Mouse (Mus musculus): ENCODE results near the gene Dars.

Gene Dars

DNA sequence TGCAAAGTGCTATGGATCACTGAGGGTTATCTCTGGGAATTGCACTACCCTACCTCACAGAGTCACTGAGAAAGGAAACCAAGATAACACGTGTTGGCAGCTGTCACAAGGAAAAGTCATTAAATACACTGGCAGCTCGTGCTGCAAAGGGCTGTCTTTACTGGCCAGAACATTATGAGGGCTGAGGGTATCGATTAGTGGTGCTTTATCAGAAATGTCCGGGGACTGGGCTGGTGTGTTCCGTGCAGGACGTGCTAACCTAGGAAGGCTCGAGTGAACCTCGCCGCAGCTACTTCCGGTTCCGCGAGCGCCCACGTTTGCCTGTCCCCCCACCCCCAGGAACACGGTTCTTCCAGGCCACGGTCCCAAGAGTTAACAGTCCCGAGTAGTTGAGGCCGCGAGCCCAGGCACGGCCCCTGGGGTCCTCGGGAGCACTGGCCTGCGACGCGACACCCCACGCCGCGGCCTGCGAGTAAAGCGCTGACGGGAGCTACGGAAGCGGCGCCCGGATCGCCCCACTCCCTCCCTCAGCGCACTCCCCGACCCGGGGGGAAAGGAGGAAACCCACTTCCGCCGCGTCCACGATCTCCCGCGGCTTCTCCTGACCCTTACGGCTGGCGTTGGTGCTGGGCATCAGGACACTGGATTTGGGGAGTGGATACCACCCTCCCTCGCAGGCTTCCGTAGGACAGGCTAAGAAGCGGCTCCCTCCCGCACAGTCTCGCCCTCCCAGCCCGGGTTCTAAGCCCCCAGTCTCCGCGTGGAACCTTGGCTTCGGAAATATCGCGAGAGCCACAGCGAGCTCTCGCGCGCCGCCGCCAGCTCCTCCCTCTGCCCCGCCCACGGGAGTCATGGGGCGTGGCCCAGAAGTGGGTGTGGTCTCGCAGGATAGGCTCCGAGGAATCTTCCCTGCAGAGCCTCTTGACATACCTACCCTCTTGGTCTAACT lies at the start of gene Dars:
Dars (minus strand) TSS at position 785 of the 949 bp plus-strand sequence.
- peak; percentile 95 for DNase-seq

DNA sequence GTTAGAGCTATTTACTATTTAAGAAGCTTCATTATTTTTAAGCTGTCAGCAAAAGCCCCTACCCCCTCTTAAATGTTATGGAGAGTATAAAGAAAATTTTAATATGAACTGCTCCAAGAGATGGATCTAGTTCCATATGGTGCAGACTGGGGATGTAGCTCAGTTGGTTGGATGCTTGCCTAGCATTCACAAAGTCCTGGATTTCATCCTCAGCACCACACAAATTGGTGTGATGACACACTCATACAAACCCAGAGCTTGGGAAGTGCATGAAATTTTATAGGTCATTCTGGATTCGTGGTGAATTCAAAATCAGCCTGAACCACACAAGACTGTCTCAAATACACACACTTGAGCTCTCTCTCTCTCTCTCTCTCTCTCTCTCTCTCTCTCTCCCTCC lies 49.7 kb upstream of the Dars start:
- DNase-seq: no peak

- DNase-seq: no peak
Measured at GRCm38 (mm10) chr1:128463478-128463877, 46.3 kb upstream of the Dars start.

GRCm38 (mm10) chr1:128462389-128462788 lies 45.2 kb upstream of the Dars start:
- no peak for DNase-seq

DNA sequence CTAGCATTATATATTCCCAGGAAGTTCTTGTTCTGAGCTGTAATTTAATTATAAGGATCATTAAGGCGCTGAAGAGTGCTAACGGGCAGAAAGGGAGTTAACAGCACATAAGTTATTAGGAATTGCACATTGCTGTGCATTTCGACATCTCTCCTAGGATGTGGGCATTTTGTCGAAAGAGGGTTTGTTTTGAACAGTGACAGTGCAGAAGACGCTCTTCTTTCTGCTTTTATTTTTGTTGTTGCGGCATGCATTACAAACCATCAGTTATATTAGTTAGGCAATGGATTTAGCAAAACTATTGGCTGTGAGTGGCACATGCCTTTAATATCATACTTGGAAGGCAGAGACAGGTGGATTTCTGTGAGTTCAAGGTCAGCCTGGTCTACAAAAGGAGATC lies 43.6 kb upstream of the Dars start:
- DNase-seq: no peak

- peak; percentile 63 for DNase-seq
Measured at GRCm38 (mm10) chr1:128459439-128459838, 42.3 kb upstream of the Dars start.

DNA sequence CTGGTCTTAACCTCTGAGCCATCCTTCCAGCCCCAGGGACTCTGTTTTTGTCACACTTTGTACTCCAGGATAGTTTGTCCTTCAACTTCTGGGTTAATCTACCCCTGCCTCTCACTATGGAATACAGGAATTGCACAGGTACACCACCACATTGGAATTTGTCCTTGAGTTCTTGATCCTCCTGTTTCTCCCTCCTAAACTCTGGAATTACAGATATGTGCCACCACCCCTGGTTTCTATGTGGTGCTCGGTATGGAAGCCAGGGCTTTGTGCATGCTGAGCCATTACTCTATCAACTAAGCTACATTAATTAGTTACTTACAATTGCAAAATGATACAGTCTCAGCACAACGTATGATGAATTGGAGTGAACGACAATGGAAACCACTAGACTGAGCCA lies 41.8 kb upstream of the Dars start:
- DNase-seq: no peak

GRCm38 (mm10) chr1:128456844-128457445 lies 39.8 kb upstream of the Dars start:
- DNase-seq: peak; percentile 30

DNA sequence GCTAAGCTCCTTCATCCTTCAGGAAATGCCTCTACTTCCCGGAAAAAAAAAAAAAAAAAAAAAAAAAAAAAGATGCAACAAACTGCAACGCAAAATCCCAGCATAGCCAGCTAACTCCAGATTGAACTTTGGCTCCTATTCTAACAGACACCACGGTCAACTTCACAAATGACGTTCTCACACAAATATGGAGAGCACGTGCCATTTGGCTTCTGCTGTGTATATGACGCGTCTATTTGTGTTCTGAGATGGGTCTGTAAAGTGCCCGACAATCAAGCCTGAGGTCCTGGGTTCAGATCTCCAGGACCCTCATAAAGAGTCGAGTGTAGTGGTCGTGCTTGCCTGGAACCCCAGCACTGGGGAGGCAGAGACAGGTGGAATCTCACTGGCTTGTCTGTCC lies 39.1 kb upstream of the Dars start:
- no peak for DNase-seq

- no peak for DNase-seq
Measured at GRCm38 (mm10) chr1:128452210-128452609, 35.0 kb upstream of the Dars start.

GRCm38 (mm10) chr1:128451183-128451582 lies 34.0 kb upstream of the Dars start:
- DNase-seq: no peak

- no peak for DNase-seq
Measured at GRCm38 (mm10) chr1:128447206-128447902, 30.2 kb upstream of the Dars start.

- peak; percentile 42 for DNase-seq
Measured at GRCm38 (mm10) chr1:128443890-128444839, 27.0 kb upstream of the Dars start.

DNA sequence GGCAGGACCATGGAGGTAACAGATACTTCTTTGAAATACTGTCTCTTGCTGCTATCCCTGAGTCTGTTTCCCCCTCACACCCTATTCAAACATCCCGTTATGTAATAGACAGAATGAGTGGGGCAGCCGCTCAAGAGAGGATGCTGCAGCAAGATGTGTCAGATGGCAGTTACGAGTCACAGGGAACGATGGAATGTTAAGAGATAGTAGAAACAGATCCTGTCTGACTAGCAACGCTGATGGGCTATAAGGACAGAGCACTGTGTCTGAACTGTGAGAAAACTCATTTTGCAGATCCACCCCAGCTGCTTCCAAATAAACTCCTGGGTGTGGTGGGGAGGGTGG lies 23.9 kb upstream of the Dars start:
- no peak for DNase-seq

- no peak for DNase-seq
Measured at GRCm38 (mm10) chr1:128440386-128441128, 23.4 kb upstream of the Dars start.

DNA sequence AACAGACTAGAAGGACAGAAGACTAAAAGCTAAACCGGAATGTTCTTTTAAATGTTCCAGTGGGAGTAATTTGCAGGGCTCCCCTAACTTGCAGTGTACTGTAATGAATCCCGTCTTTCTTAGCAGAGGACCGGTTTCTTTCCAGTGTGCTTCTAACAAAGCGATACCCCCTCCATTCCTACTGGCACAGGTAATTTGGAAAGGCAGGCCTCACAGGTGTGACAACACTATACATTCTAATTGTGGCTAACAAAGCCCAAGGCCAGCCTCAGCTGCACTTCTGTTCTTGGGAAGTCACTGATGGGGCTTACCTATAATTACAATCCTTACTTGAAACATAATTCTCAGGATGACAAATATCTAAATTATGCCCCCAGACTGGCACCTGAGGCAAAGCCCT lies 22.4 kb upstream of the Dars start:
- DNase-seq: no peak

DNA sequence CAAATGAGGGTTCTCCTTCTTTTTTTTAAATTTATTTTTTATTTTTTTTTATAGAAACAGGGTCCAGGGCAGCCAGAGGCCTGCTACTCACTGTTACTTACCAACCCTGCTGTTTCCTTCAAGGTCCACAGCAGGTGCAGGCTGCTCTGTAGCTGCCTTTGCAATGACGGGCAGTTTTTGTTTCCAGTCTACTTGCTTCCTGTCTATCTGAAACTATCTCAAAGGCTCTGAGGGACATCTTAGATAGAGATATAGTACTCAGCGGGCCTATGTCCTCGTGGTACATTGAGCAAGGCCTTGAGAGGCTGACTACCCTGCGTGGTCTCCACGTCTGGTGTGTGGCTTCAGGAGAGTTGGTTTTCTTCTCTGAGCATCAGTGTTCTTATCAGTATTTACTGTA lies 21.4 kb upstream of the Dars start:
- DNase-seq: no peak

DNA sequence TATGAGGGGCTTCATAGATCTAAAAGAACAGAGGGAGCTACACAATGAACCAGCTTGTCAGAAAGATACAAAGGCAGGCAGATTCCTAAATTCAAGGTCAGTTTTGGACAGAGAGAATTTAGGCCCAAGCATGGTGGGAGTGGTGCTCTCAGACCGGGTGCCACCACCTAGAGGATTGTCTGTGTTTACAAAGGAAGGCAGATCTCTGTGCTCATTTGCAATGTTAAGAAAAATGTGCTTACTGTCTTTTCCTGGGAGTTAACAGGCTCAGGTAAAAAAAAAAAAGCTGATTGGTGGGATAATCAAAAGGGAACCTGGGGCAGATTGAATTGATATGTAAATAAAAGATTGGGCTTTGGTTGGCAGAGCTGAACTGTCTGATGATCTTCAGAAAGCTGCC lies 20.1 kb upstream of the Dars start:
- DNase-seq: no peak

DNA sequence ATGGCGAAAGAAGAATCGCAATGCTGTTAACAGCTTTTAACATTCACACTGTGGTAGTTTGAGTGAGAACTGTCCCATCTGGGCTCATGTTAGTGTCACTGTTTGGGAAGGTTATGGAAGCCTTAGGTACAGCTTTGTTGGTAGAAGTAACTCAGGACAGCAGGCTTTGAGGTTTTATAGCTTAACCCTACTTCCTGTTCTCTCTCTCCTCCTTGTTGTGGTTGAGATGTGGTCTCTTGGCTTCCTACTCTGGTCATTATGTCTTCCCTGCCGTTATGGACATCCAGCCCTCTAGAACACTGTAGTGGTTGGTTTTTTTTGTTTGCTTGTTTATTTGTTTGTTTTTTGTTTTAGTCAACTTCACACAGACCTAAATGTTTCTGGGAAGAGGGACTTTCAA lies 18.8 kb upstream of the Dars start:
- DNase-seq: no peak

DNA sequence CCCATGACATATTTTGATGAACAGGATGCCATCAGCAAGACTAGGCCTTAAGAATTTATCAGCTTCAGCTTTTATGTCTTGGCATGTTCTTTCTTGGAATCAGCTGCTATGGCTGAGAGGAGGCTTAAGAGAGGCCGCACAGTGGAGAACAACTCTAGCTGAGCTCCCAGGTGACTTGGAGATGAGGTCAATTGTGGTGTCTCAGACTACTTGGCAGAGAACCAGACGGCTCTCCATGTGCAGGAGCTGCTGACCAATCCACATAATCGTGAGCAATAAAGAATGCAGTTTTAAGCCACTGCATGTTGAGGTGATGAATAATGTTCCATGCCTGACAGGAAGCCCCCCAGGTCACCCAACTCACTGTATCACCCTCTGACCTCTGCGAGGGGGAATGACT lies 18.4 kb upstream of the Dars start:
- no peak for DNase-seq

DNA sequence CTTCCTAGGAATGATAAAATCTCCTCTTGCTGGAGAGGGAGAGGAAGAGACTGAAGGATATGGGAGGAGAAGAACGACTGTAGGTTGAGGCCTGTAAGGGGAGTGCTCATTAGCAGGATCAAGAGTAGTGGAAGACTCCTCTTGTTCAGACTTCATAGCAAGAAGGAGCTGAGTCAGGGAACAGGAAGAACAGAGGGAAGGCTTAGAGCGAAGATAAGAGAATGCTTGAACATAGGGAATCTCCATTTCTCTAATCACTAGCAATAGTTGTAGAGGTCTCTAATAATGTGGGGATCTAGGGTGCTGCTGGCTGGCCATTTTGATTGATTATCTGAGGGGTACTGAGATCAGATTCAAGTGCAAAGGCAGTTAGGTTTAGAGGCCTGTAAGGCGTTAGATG lies 7.8 kb upstream of the Dars start:
- DNase-seq: no peak

DNA sequence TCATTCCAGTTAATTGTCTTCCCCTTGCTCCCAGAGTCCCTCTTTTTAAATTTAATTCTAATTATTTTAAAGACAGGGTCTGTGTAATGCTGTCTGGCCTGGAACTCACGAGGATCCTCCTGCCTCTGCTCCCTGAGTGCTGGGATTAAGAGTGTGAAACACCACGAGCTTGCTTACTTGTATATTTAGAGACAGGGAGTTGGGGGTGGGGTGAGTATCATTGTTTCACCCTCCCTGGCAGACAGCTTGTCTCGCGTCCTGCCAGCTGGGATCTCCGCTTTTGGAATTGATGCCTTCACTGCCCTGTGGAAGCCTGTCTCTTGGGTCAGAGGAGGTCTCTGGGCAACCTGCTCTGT lies 343 bp upstream of the Dars start:
- no peak for DNase-seq

Data from retina, postnatal 1 day (tissue).